ENCODE assay signal across 11 mouse cellular contexts in genomic region chr11:48902021-48902420, GRCm38 (mm10). TPM values are rescaled to one million over a fixed set of nuclear protein-coding genes. Genes with fewer than 3 reads are reported as not detected.
DNase-seq lines count a peak whose midpoint lies in the region; ATAC-seq lines count a peak whose summit lies in the region.
"Had no signal": no experiment of that assay in that cellular context is flagged by ENCODE, and none has a peak within 500 bp of the region (broad histone marks: within the 10 kb centered on the region; RNA-seq: fewer than 3 reads in every experiment).

Gm5431 (minus strand) TSS chr11:48902214.

- ATAC-seq in common myeloid progenitor, adult 5-6 weeks (replicated peaks; ENCODE audit: low read depth, poor library complexity, severe bottlenecking) = peak; percentile 37; the same call in 1 of the 2 replicates
- ATAC-seq in megakaryocyte progenitor cell, adult 5-6 weeks (replicated peaks; ENCODE audit: poor library complexity) = peak; percentile 56
- ATAC-seq in cerebellum, adult (ENCODE audit: insufficient number of reproducible peaks, low FRiP score, low TSS enrichment) = no peak
- ATAC-seq: CD4-positive, CD25-positive, alpha-beta regulatory T cell, adult 4 months; forebrain, postnatal 0 days had no signal

- DNase-seq in kidney, adult 9 months = peak; percentile 27
- DNase-seq in kidney, adult 11 months = no peak
- DNase-seq in B cell, adult 2 months = peak; percentile 48 to 55
- DNase-seq in layer of hippocampus, adult 18-20 months (ENCODE audit: low spot score in 2 of 2) = no peak
- DNase-seq: forebrain, postnatal 0 days; gastrocnemius, postnatal 25 days; kidney, postnatal 14 days had no signal

RNA-seq across cellular contexts. Expression of gene Gm5431, which starts in this region (rescaled TPM):
- 0.59 and 1.5 TPM in 2 replicates for total RNA-seq in common myeloid progenitor, adult 5-6 weeks (2017)
- total RNA-seq in megakaryocyte progenitor cell, adult 5-6 weeks (2015) = 0.39 and 0.84 TPM in 2 replicates
- 0.27 and 0.83 TPM in 2 replicates for total RNA-seq in megakaryocyte progenitor cell, adult 5-6 weeks (2017)
- total RNA-seq in layer of hippocampus, adult 18-20 months (2021) = under 1 TPM in 1 of 2 experiments, not detected in 1; 0.23 TPM

Comparison
In these comparisons a context has a peak if more than half of its experiments do, and no peak if none do; other contexts are left out.
1. DNase-seq: peak in kidney, adult 9 months (single experiment) and B cell, adult 2 months (2 of 2); none in kidney, adult 11 months (single experiment) and layer of hippocampus, adult 18-20 months (0 of 2).
2. Peak in ATAC-seq in megakaryocyte progenitor cell, adult 5-6 weeks; RNA of the gene not detected or under 1 TPM.